Mouse (Mus musculus) cerebellum, adult 11 months (tissue): Measurements from ENCODE around the gene Galnt4.
"Not testable (repeated sequence)": the region's sequence is repeated elsewhere in the genome, so short reads cannot be mapped to it uniquely, and the experiment has no call there.

Experiments used
- DNase-seq: peaks from one replicate; pipeline ENCODE4 v3.0.0; 2022

Galnt4 gene

GRCm38 (mm10) chr10:99115471-99116236 is 7.7 kb downstream of the Galnt4 start:
- DNase-seq: no peak

- no peak for DNase-seq
Observed at GRCm38 (mm10) chr10:99116237-99116632, 8.3 kb downstream of the Galnt4 start.

GRCm38 (mm10) chr10:99116650-99117615 is 9.0 kb downstream of the Galnt4 start:
- DNase-seq: no peak

GRCm38 (mm10) chr10:99117876-99118275 is 9.9 kb downstream of the Galnt4 start:
- DNase-seq: no peak

GRCm38 (mm10) chr10:99118697-99119096 is 10.7 kb downstream of the Galnt4 start:
- DNase-seq: no peak

- no peak for DNase-seq
Observed at GRCm38 (mm10) chr10:99119471-99119870, 11.5 kb downstream of the Galnt4 start.

- DNase-seq: no peak
Observed at GRCm38 (mm10) chr10:99126225-99126624, 18.3 kb downstream of the Galnt4 start, which contains the start of gene Phxr2. Gene Phxr2, minus strand, starts transcription at chr10:99126325.

GRCm38 (mm10) chr10:99126954-99127353 is 19.0 kb downstream of the Galnt4 start:
- no peak for DNase-seq

GRCm38 (mm10) chr10:99127691-99128261 is 19.8 kb downstream of the Galnt4 start:
- no peak for DNase-seq

DNA sequence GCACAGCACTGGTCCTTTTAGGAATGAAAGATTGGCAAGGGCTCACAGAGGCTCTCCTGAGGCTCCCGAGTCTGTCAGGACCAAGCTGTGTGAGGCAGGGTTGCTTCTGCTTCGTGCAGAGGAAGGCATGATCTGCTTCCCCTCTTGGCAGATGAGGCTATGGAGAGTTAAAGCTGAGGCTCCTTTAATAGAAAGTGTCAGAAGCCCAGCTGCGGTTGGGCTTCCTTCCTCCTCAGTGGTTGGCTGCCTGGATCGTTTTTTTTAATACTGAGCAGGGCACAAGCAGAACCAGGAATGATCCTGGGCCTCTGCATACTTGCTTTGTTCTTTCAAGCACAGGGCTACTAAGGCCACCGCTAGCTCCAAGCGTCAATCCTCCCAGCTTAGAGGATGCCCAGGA is 22.7 kb downstream of the Galnt4 start:
- no peak for DNase-seq

DNA sequence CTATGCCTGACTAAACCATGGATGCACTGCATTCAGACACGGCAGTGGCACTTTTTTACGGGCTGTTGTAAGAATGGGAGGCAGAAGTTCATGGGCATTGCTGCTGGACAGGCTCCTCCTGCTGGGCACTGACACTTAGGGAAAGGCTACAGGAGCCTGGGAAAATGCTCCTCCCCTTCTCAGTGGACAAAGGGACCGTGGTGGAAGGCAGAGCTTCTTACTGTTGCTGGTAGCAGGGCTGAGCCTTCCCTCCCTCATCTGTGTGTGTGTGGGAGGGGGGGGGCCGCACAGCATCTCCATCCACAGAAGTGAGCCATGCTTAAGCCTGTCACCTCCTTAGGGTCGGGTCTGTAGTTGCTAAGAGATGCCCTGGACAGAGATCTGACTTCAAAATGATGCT is 23.3 kb downstream of the Galnt4 start:
- DNase-seq: no peak

DNA sequence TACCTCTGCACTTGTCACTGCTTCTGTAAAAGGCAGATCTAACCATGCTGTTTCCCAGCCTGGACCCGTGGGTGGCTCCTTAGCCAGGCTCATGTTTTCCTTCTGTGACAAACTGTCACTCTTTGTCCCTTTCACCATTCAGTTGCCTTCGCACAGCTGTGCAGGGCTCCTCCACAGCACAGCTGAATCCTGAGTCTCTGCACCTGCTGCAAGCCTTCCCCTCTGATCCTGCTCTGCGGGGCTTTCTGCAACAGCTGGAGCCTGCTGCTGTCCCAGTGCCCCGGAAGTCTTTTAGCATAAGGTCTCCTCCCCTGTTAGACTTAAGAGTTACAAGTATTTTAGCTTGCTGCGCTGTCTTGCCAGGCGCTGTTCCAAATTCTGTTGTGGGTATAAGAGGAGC is 24.2 kb downstream of the Galnt4 start:
- DNase-seq: no peak

- no peak for DNase-seq
Observed at GRCm38 (mm10) chr10:99132595-99133272, 24.8 kb downstream of the Galnt4 start.

GRCm38 (mm10) chr10:99133321-99133875 is 25.4 kb downstream of the Galnt4 start:
- no peak for DNase-seq

GRCm38 (mm10) chr10:99136337-99136736 is 28.4 kb downstream of the Galnt4 start:
- DNase-seq: no peak

DNA sequence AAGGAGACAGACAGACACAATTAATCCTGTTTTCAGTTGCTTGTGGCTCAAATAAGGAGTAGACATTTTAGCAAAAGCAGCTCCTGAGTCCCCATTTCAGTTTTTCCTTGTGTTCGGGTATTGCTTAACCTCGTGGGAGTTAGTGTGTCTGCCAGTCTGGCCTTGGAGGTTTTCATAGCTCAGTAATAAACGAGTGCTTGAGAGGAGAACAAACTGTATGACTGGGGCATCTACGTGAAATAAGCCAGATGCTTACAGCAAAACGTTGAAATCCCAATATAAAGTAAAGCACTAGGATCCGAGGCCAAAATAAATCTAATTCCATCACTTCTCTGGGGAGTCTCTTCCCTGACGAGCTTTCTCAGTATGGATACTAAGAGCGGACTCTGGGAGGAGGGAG is 37.7 kb downstream of the Galnt4 start:
- DNase-seq: no peak

- DNase-seq: no peak
Observed at GRCm38 (mm10) chr10:99146596-99146995, 38.6 kb downstream of the Galnt4 start.

DNA sequence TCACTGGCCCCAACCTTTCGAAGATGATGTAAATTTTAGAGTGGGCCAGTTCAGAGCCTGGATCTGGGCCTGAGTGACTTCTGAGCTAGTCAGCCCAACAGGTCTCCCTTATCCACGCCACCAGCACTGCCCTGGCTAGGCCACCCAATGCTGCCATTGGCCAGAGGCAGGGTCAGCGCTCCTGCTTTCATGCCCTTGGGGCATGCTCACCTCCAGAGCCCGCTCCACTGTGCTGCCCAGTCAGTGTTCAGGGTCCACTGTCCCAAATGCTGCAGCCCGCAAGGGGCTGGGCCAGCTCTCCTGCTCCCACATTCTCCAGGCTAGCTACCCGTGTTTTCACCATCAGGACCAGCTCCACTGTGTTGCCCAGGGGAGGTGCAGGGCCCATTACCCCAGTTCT is 42.1 kb downstream of the Galnt4 start:
- DNase-seq: no peak

DNA sequence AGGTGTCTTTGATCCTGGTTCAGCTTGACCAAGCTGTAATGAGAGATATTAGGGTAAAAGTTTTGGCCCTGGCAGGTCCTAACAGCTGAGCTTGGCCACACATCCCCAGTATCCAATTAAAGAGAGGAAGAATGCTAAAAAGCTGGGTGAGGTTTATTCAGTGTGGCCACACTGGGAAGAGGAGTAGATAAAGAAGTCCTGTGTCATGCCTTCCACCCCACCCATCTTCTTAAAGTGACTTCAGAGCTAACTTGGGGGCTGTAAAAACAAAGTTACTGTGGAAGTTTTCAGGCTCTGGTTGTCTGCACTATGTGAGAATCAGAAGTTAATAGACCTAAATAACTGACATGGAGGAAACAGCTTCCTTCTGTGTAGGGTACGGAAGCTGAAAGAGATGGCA is 43.6 kb downstream of the Galnt4 start:
- DNase-seq: no peak

DNA sequence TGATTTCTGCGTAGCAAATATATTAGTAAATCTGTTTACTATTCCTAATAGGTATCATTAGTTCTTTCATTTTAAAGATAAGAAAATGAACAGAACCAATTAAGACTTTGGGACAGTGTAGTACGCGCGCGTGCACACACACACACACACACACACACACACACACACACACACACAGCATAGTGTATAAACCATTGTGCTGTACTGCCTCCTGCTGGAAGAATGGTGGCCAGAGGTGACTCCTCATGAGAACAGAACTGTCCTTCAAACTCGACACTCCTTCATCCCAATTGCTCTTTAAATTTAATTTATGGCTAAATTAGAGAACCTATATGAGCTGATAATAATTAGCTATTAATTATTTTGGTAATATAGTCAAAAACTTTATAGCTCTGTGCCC is 44.1 kb downstream of the Galnt4 start:
- no peak for DNase-seq

GRCm38 (mm10) chr10:99154635-99155034 is 46.7 kb downstream of the Galnt4 start:
- no peak for DNase-seq

DNA sequence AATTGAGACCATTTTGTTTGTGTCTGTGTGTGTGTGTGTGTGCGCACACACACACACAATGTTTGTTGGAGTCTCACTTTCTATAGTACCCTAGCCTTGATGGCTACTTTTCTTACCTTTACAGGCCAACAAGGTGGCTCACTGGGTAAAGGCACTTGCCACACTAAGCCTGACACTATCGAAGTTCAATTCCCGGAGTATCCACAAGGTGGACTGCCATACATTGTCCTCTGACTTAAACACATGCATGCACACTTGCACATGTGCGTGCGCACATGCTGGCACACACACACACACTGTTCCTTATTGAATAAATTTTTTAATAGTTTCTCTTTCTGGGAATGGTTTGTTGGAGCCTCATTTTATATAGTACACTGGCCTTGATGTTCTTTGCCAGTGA is 48.8 kb downstream of the Galnt4 start:
- no peak for DNase-seq

GRCm38 (mm10) chr10:99157697-99158096 is 49.7 kb downstream of the Galnt4 start:
- DNase-seq: not testable (repeated sequence)
